Mouse (Mus musculus) CD4-positive, CD25-positive, alpha-beta regulatory T cell, adult 9 weeks (primary cell): ENCODE results near the gene Ccdc6. TPM values are rescaled to one million over a fixed set of nuclear protein-coding genes. Genes with fewer than 3 reads are reported as not detected.

Experiments
- polyA plus RNA-seq: library from polyadenylated mRNA; unstranded; fragments of 100-300 nt; shearing (Covaris generic); gene quantifications from one replicate; pipeline ENCODE4 v1.2.1, GENCODE M21; 2017

Gene Ccdc6
- 8.7 TPM for polyA plus RNA-seq

GRCm38 (mm10) chr10:70096366-70097188, at the start of gene Ccdc6:
Ccdc6 (plus strand) TSS chr10:70097121.

GRCm38 (mm10) chr10:70204505-70205399, 107.8 kb downstream of the Ccdc6 start, which contains the start of gene Mrln:
Mrln (plus strand) TSS chr10:70204664.

Other genes starting within 250 kb of the Ccdc6 start
- not detected for gene Mrln, start 107.5 kb downstream of the Ccdc6 start, polyA plus RNA-seq
- not detected for gene Slc16a9, start 148.0 kb downstream of the Ccdc6 start, polyA plus RNA-seq